In the genomic region with DNA sequence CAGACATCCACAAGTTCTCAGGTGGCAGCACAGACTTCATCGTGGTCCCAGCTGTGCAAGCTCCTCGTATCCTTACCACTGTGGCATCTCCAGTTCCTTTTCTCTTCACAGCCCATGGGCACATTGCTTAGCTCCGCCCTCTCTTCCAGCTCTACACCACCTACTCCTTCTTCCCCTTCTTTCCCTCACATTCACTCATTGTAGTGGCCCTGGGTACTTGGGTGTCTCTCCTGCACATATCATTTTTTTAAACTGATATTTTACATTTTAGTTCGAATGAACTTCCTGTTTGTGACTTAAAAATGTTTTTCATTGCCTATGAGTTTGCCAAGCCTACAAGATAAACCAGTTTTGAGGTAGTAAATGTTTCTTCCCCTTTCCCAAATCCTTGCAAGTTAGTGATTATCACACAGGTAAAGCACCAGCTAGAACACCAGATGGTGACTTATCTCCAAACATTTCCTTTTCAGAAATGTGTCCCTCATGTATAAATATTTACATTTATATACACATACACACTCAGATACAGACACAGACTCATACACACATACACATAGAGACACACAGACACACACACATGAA, we compare ENCODE assay signal across 32 mouse cellular contexts. TPM values are rescaled to one million over a fixed set of nuclear protein-coding genes. Genes with fewer than 3 reads are reported as not detected.
DNase-seq lines count a peak whose midpoint lies in the region; ATAC-seq and TF ChIP-seq lines count a peak whose summit lies in the region.
"Had no signal": no experiment of that assay in that cellular context is flagged by ENCODE, and none has a peak within 500 bp of the region (broad histone marks: within the 10 kb centered on the region; RNA-seq: fewer than 3 reads in every experiment).

No protein-coding gene starts in this region.

- peaks cover 0 to 15% of the 10 kb centered on the region in 2 experiments; a peak in 3 of 4 replicates for H3K4me1 ChIP-seq in MEL (ENCODE audit: control insufficient read depth in 1 of 2, insufficient read depth in 2 of 2, low read length in 2 of 2)
- H3K4me1 ChIP-seq in midbrain, embryonic 11.5 days (ENCODE audit: control insufficient read depth, insufficient read depth, low read length), result no peaks in the 10 kb centered on the region
- H3K4me1 ChIP-seq: forebrain, embryonic 13.5 days; hindbrain, embryonic 15.5 days had no signal

- no peak for TF ChIP-seq RAD21 in MEL (IDR thresholded peaks at IDR 0.05; ENCODE audit: low read depth, low read length)

- peak; percentile 68 for DNase-seq in MEL (ENCODE audit: low read depth, low spot score)
- DNase-seq in MEL-GATA-1-ER (ENCODE audit: extremely low read depth, low read depth), result peak; percentile 65
- no peak for DNase-seq in embryo, embryonic 10.5 days (ENCODE audit: low spot score)
- no peak for DNase-seq in midbrain, embryonic 11.5 days (ENCODE audit: low spot score, missing footprints)
- DNase-seq: adrenal gland, postnatal 10 days; adrenal gland, postnatal 36 days; cerebellum, adult 18-20 months; cerebellum, adult 9-10 months; cerebellum, postnatal 14 days; gastrocnemius, adult 2 months; gastrocnemius, postnatal 14 days; heart, postnatal 10 days; heart, postnatal 36 days had no signal

- no peak overlapping the region for H3K4me2 ChIP-seq in midbrain, embryonic 11.5 days
- H3K4me2 ChIP-seq: forebrain, embryonic 13.5 days; heart, embryonic 12.5 days; heart, embryonic 15.5 days; hindbrain, embryonic 15.5 days had no signal

- no peaks in the 10 kb centered on the region for H3K36me3 ChIP-seq in MEL (ENCODE audit: control insufficient read depth in 1 of 2, insufficient read depth in 2 of 2, low read length in 2 of 2)
- H3K36me3 ChIP-seq in midbrain, embryonic 11.5 days (ENCODE audit: control insufficient read depth, insufficient read depth, low read length), result no peaks in the 10 kb centered on the region
- H3K36me3 ChIP-seq: forebrain, embryonic 10.5 days; heart, embryonic 12.5 days; heart, embryonic 15.5 days; hindbrain, embryonic 15.5 days had no signal

- no peak for TF ChIP-seq CTCF in MEL (IDR thresholded peaks at IDR 0.05 in 2 of 3, conservative IDR thresholded peaks at IDR 0.05 in 1 of 3; ENCODE audit: control insufficient read depth in 1 of 3, insufficient read depth in 1 of 3, low read depth in 2 of 3, low read length in 3 of 3, poor library complexity in 1 of 3, severe bottlenecking in 1 of 3)

- no peaks in the 10 kb centered on the region for H3K9me3 ChIP-seq in MEL (replicated peaks; ENCODE audit: insufficient read depth, low read length)
- no peaks in the 10 kb centered on the region for H3K9me3 ChIP-seq in midbrain, embryonic 11.5 days (ENCODE audit: control insufficient read depth, low read length)
- H3K9me3 ChIP-seq: forebrain, embryonic 10.5 days; forebrain, embryonic 13.5 days; heart, embryonic 15.5 days; hindbrain, embryonic 15.5 days had no signal

- peaks cover 0 to 2% of the 10 kb centered on the region in 2 experiments; a peak in 2 of 4 replicates for H3K27me3 ChIP-seq in MEL (ENCODE audit: control insufficient read depth in 1 of 2, insufficient read depth in 2 of 2, low read length in 2 of 2)
- no peaks in the 10 kb centered on the region for H3K27me3 ChIP-seq in midbrain, embryonic 11.5 days (ENCODE audit: control insufficient read depth, insufficient read depth, low read length)
- H3K27me3 ChIP-seq: forebrain, embryonic 13.5 days; heart, embryonic 15.5 days; hindbrain, embryonic 15.5 days had no signal

- H3K9ac ChIP-seq in MEL (ENCODE audit: control insufficient read depth, low read depth, low read length, poor library complexity, severe bottlenecking), result no peak overlapping the region
- H3K9ac ChIP-seq in midbrain, embryonic 11.5 days (ENCODE audit: low read length), result no peak overlapping the region
- H3K9ac ChIP-seq: forebrain, embryonic 13.5 days; heart, embryonic 12.5 days; heart, embryonic 15.5 days; hindbrain, embryonic 15.5 days had no signal

- no peak overlapping the region for H3K27ac ChIP-seq in MEL (ENCODE audit: control insufficient read depth, low read depth, low read length)
- H3K27ac ChIP-seq in midbrain, embryonic 11.5 days (ENCODE audit: low read depth, low read length), result no peak overlapping the region
- H3K27ac ChIP-seq: forebrain, embryonic 10.5 days; forebrain, embryonic 13.5 days; gastrocnemius, adult 2 months; heart, embryonic 15.5 days; hindbrain, embryonic 15.5 days had no signal

- H3K79me2 ChIP-seq in MEL (ENCODE audit: control insufficient read depth, insufficient read depth, low read length, poor library complexity), result no peaks in the 10 kb centered on the region

- peak; percentile 58 to 71 for TF ChIP-seq EP300 in MEL (IDR thresholded peaks at IDR 0.05; ENCODE audit: low read depth in 1 of 2, low read length in 2 of 2)

- peak; percentile 23 to 37; a peak in 2 of 4 replicates for ATAC-seq in hematopoietic stem cell, adult 5-6 weeks (replicated peaks in 1 of 2; ENCODE audit: insufficient read depth in 1 of 2, low FRiP score in 2 of 2, low TSS enrichment in 1 of 2, low read depth in 1 of 2, poor library complexity in 2 of 2, severe bottlenecking in 2 of 2)
- peak; percentile 66 for ATAC-seq in megakaryocyte progenitor cell, adult 5-6 weeks (replicated peaks; ENCODE audit: poor library complexity)
- ATAC-seq in midbrain, embryonic 11.5 days (ENCODE audit: low FRiP score), result no peak
- ATAC-seq: CD4-positive, CD25-positive, alpha-beta regulatory T cell, adult 4 months; forebrain, embryonic 13.5 days; forebrain, embryonic 16.5 days; Patski had no signal

- H3K4me3 ChIP-seq in MEL (ENCODE audit: control insufficient read depth in 1 of 2, insufficient read depth in 1 of 2, low read depth in 2 of 2, low read length in 2 of 2), result no peak overlapping the region
- H3K4me3 ChIP-seq in midbrain, embryonic 11.5 days (ENCODE audit: low read depth, low read length), result no peak overlapping the region
- H3K4me3 ChIP-seq: forebrain, embryonic 10.5 days; forebrain, embryonic 13.5 days; gastrocnemius, adult 2 months; heart, embryonic 12.5 days; heart, embryonic 15.5 days; hindbrain, embryonic 15.5 days had no signal

- 78% methylated on average over 4 of the region's 4 CpGs for WGBS in midbrain, embryonic 11.5 days

- no peak for TF ChIP-seq POLR2A in MEL (IDR thresholded peaks at IDR 0.05; ENCODE audit: control insufficient read depth in 1 of 2, insufficient read depth in 1 of 2, low read depth in 1 of 2, low read length in 2 of 2, poor library complexity in 1 of 2)

TF ChIP-seq in MEL, 35 proteins besides CTCF, POLR2A, EP300 and RAD21 (continues in another document):
- TF ChIP-seq USF2 (IDR thresholded peaks at IDR 0.05; ENCODE audit: borderline replicate concordance in 1 of 2, insufficient read depth in 1 of 2, low read depth in 1 of 2, low read length in 2 of 2) (no peak), ETS1 (IDR thresholded peaks at IDR 0.05; ENCODE audit: low read depth, low read length) (peak; percentile 73), CHD1 (IDR thresholded peaks at IDR 0.05; ENCODE audit: low read depth, low read length) (no peak), TBP (IDR thresholded peaks at IDR 0.05; ENCODE audit: low read depth, low read length) (no peak), MYC (IDR thresholded peaks at IDR 0.05; ENCODE audit: low read depth, low read length) (no peak), NELFE (IDR thresholded peaks at IDR 0.05; ENCODE audit: low read depth, low read length) (no peak), MXI1 (IDR thresholded peaks at IDR 0.05; ENCODE audit: low read depth, low read length) (0 out of 2 replicates have a peak, but pooled peaks have one; percentile 29), POLR2AphosphoS2 (IDR thresholded peaks at IDR 0.05; ENCODE audit: low read length) (no peak), JUND (IDR thresholded peaks at IDR 0.05; ENCODE audit: low read depth, low read length) (no peak), MEF2A (IDR thresholded peaks at IDR 0.05; ENCODE audit: extremely low read depth, insufficient replicate concordance, low read depth, low read length, poor library complexity, severe bottlenecking) (no peak), MYB (IDR thresholded peaks at IDR 0.05; ENCODE audit: low read depth, low read length) (no peak), GATA1 (IDR thresholded peaks at IDR 0.05; ENCODE audit: low read depth, low read length) (peak; percentile 47), BHLHE40 (IDR thresholded peaks at IDR 0.05; ENCODE audit: borderline replicate concordance, low read depth, low read length) (no peak)

RNA-seq across cellular contexts. Expression of gene Prss39, which starts 7.9 kb away (rescaled TPM):
- not detected in 2 replicates for total RNA-seq in MEL (2012; rRNA removed)
- polyA plus RNA-seq in MEL (2012; ENCODE audit: insufficient read depth in 1 of 2, insufficient read length in 2 of 2, low read depth in 1 of 2, low replicate concordance in 2 of 2, missing spikeins in 1 of 2), result under 1 TPM in 1 of 2 experiments, not detected in 1; 0.06 TPM
- total RNA-seq in hematopoietic stem cell, adult 5-6 weeks (2017), result 0.40 TPM in 1 of 2 replicates, not detected in the other
- 0.29 TPM in 1 of 2 replicates, not detected in the other for total RNA-seq in megakaryocyte progenitor cell, adult 5-6 weeks (2015)
- total RNA-seq in megakaryocyte progenitor cell, adult 5-6 weeks (2017), result not detected in 2 replicates
- not detected in 2 replicates for polyA plus RNA-seq in midbrain, embryonic 11.5 days (2014; fragmentation: Nextera tagmentation; extraction: Ambion mirVana)
- total RNA-seq: adrenal gland, adult 18-20 months; adrenal gland, postnatal 10 days; adrenal gland, postnatal 36 days; gastrocnemius, adult 2 months; gastrocnemius, postnatal 14 days; heart, postnatal 10 days; heart, postnatal 36 days had no signal
- polyA plus RNA-seq: C2C12; CD4-positive, CD25-positive, alpha-beta regulatory T cell, adult 4 months; embryonic facial prominence, embryonic 11.5 days; embryonic facial prominence, embryonic 14.5 days; forebrain, embryonic 10.5 days; forebrain, embryonic 13.5 days; forebrain, embryonic 16.5 days; heart, embryonic 12.5 days; heart, embryonic 15.5 days; hindbrain, embryonic 11.5 days; hindbrain, embryonic 15.5 days; intestine, embryonic 14.5 days; intestine, postnatal 0 days; Patski had no signal

RNA-seq across cellular contexts. Expression of gene Cfc1, which starts 29.4 kb away (rescaled TPM):
- total RNA-seq in MEL (2012; rRNA removed), result not detected in 2 replicates
- not detected for polyA plus RNA-seq in MEL (2012; ENCODE audit: insufficient read depth in 1 of 2, insufficient read length in 2 of 2, low read depth in 1 of 2, low replicate concordance in 2 of 2, missing spikeins in 1 of 2)
- total RNA-seq in hematopoietic stem cell, adult 5-6 weeks (2017), result 0.40 and 1.9 TPM in 2 replicates
- total RNA-seq in megakaryocyte progenitor cell, adult 5-6 weeks (2015), result 0.17 TPM in 1 of 2 replicates, not detected in the other
- total RNA-seq in megakaryocyte progenitor cell, adult 5-6 weeks (2017), result not detected in 2 replicates
- polyA plus RNA-seq in midbrain, embryonic 11.5 days (2014; fragmentation: Nextera tagmentation; extraction: Ambion mirVana), result not detected in 2 replicates
- total RNA-seq: adrenal gland, adult 18-20 months; adrenal gland, postnatal 10 days; adrenal gland, postnatal 36 days; gastrocnemius, adult 2 months; gastrocnemius, postnatal 14 days; heart, adult 8-10 months; heart, postnatal 10 days; heart, postnatal 36 days had no signal
- polyA plus RNA-seq: C2C12; embryonic facial prominence, embryonic 11.5 days; forebrain, embryonic 10.5 days; forebrain, embryonic 13.5 days; gonadal fat pad, adult 2 months; heart, embryonic 15.5 days; hindbrain, embryonic 11.5 days; intestine, postnatal 0 days; Patski had no signal

RNA-seq across cellular contexts. Expression of gene Ptpn18, which starts 46.5 kb away (rescaled TPM):
- total RNA-seq in MEL (2012; rRNA removed), result 58.7 and 73.3 TPM in 2 replicates
- 10 to 100 TPM in 1 of 2 experiments, not detected in 1; 39.1 TPM for polyA plus RNA-seq in MEL (2012; ENCODE audit: insufficient read depth in 1 of 2, insufficient read length in 2 of 2, low read depth in 1 of 2, low replicate concordance in 2 of 2, missing spikeins in 1 of 2)
- total RNA-seq in hematopoietic stem cell, adult 5-6 weeks (2017), result 186 and 621 TPM in 2 replicates
- total RNA-seq in megakaryocyte progenitor cell, adult 5-6 weeks (2015), result 51.7 and 55.5 TPM in 2 replicates
- total RNA-seq in megakaryocyte progenitor cell, adult 5-6 weeks (2017), result 287 and 316 TPM in 2 replicates
- 5.5 and 7.3 TPM in 2 replicates for polyA plus RNA-seq in midbrain, embryonic 11.5 days (2014; fragmentation: Nextera tagmentation; extraction: Ambion mirVana)
- polyA plus RNA-seq: C2C12 had no signal

RNA-seq across cellular contexts. Expression of gene Prss40, which starts 54.7 kb away (rescaled TPM):
- not detected in 2 replicates for total RNA-seq in MEL (2012; rRNA removed)
- not detected for polyA plus RNA-seq in MEL (2012; ENCODE audit: insufficient read depth in 1 of 2, insufficient read length in 2 of 2, low read depth in 1 of 2, low replicate concordance in 2 of 2, missing spikeins in 1 of 2)
- not detected in 2 replicates for total RNA-seq in hematopoietic stem cell, adult 5-6 weeks (2017)
- total RNA-seq in megakaryocyte progenitor cell, adult 5-6 weeks (2015), result not detected in 2 replicates
- total RNA-seq in megakaryocyte progenitor cell, adult 5-6 weeks (2017), result not detected in 2 replicates
- not detected in 2 replicates for polyA plus RNA-seq in midbrain, embryonic 11.5 days (2014; fragmentation: Nextera tagmentation; extraction: Ambion mirVana)
- total RNA-seq: adrenal gland, adult 18-20 months; adrenal gland, postnatal 10 days; adrenal gland, postnatal 36 days; gastrocnemius, adult 2 months; gastrocnemius, postnatal 14 days; heart, adult 8-10 months; heart, postnatal 10 days; heart, postnatal 36 days had no signal
- polyA plus RNA-seq: C2C12; CD4-positive, CD25-positive, alpha-beta regulatory T cell, adult 4 months; embryonic facial prominence, embryonic 11.5 days; embryonic facial prominence, embryonic 14.5 days; forebrain, embryonic 10.5 days; forebrain, embryonic 13.5 days; heart, embryonic 12.5 days; heart, embryonic 15.5 days; hindbrain, embryonic 11.5 days; hindbrain, embryonic 15.5 days; intestine, embryonic 14.5 days; intestine, postnatal 0 days; Patski had no signal

Comparison
In these comparisons a context has a peak if more than half of its experiments do, and no peak if none do; other contexts are left out.
1. DNase-seq: peak in MEL (single experiment) and MEL-GATA-1-ER (single experiment); none in embryo, embryonic 10.5 days (single experiment) and midbrain, embryonic 11.5 days (single experiment).